Mouse (Mus musculus): Measurements from ENCODE around the gene Fmod. TPM values are rescaled to one million over a fixed set of nuclear protein-coding genes. Genes with fewer than 3 reads are reported as not detected.

Fmod gene
- total RNA-seq, 2 experiments from 2014 or later: 9.3 to 9.8 TPM

GRCm38 (mm10) chr1:134076789-134077188 is 39.7 kb downstream of the Fmod start:
- DNase-seq: no peak

- DNase-seq: peak in 1 of 2 experiments; percentile 57
Measured at GRCm38 (mm10) chr1:134077389-134078060, 40.5 kb downstream of the Fmod start.

- DNase-seq: peak in 1 of 2 experiments; percentile 57
Measured at GRCm38 (mm10) chr1:134078061-134078795, 41.2 kb downstream of the Fmod start.

GRCm38 (mm10) chr1:134078802-134079476 is 41.9 kb downstream of the Fmod start, which contains the start of gene Btg2:
Gene Btg2 (minus strand): TSS chr1:134079120.
- peak; percentile 99 for DNase-seq

- peak; percentile 56 to 64 for DNase-seq
Measured at GRCm38 (mm10) chr1:134079477-134080163, 42.6 kb downstream of the Fmod start.

- no peak for DNase-seq
Measured at GRCm38 (mm10) chr1:134080406-134080805, 43.4 kb downstream of the Fmod start.

GRCm38 (mm10) chr1:134080881-134081450 is 43.9 kb downstream of the Fmod start:
- DNase-seq: peak in 1 of 2 experiments; percentile 17

GRCm38 (mm10) chr1:134082987-134083516 is 46.0 kb downstream of the Fmod start:
- DNase-seq: peak; percentile 76 to 82

GRCm38 (mm10) chr1:134083676-134084075 is 46.6 kb downstream of the Fmod start:
- DNase-seq: no peak

- DNase-seq: no peak
Measured at GRCm38 (mm10) chr1:134084128-134084527, 47.1 kb downstream of the Fmod start.

- DNase-seq: no peak
Measured at GRCm38 (mm10) chr1:134086017-134086416, 49.0 kb downstream of the Fmod start.

GRCm38 (mm10) chr1:134086811-134087398 is 49.9 kb downstream of the Fmod start:
- peak in 1 of 2 experiments; percentile 28 for DNase-seq

- DNase-seq: no peak
Measured at GRCm38 (mm10) chr1:134089074-134089473, 52.0 kb downstream of the Fmod start.

GRCm38 (mm10) chr1:134091851-134092250 is 54.8 kb downstream of the Fmod start:
- DNase-seq: peak in 1 of 2 experiments; percentile 33

GRCm38 (mm10) chr1:134092368-134092767 is 55.3 kb downstream of the Fmod start:
- DNase-seq: no peak

- peak; percentile 96 to 98 for DNase-seq
Measured at GRCm38 (mm10) chr1:134092852-134093770, 56.1 kb downstream of the Fmod start.

- peak in 1 of 2 experiments; percentile 24 for DNase-seq
Measured at GRCm38 (mm10) chr1:134093771-134094526, 56.9 kb downstream of the Fmod start.

GRCm38 (mm10) chr1:134095033-134095612 is 58.1 kb downstream of the Fmod start:
- DNase-seq: no peak

GRCm38 (mm10) chr1:134095721-134096120 is 58.7 kb downstream of the Fmod start:
- no peak for DNase-seq

Data from adrenal gland, postnatal 36 days (tissue).